Mouse (Mus musculus) myocyte (in vitro differentiated cells): ENCODE data around the gene Fgf3. TPM values are rescaled to one million over a fixed set of nuclear protein-coding genes. Genes with fewer than 3 reads are reported as not detected.

Experiments
- H3K27me3 ChIP-seq: one replicate; pipeline ENCODE4 v1.6.1; 2011; ENCODE audit not compliant: control insufficient read depth, insufficient read depth, insufficient read length
- H3K36me3 ChIP-seq: one replicate; pipeline ENCODE4 v1.6.1; 2011; ENCODE audit not compliant: control insufficient read depth, insufficient read depth
- H3K4me2 ChIP-seq: one replicate; pipeline ENCODE4 v1.6.1; 2011; ENCODE audit warnings: low read depth, control low read depth
- H3K4me3 ChIP-seq: one replicate; pipeline ENCODE4 v1.5.1; 2011; ENCODE audit warnings: mild to moderate bottlenecking, control low read depth, moderate library complexity
- H3K79me2 ChIP-seq: one replicate; pipeline ENCODE4 v1.6.1; 2011; ENCODE audit not compliant: control insufficient read depth, insufficient read depth
- H3ac ChIP-seq: one replicate; pipeline ENCODE4 v1.6.1; 2011; ENCODE audit not compliant: control insufficient read depth, insufficient read length
- CEBPB ChIP-seq: IDR thresholded peaks from 2 replicates; pipeline ENCODE4 v1.6.1; 2011; ENCODE audit warnings: mild to moderate bottlenecking, moderate library complexity; ENCODE audit not compliant: poor library complexity, insufficient read depth, severe bottlenecking
- E2F4 ChIP-seq: IDR thresholded peaks from one replicate; pipeline ENCODE4 v1.6.1; 2011; ENCODE audit warnings: mild to moderate bottlenecking, control low read depth, moderate library complexity; ENCODE audit not compliant: insufficient read depth
- MAX ChIP-seq: IDR thresholded peaks from one replicate; pipeline ENCODE4 v1.6.1; 2011; ENCODE audit warnings: low read depth, mild to moderate bottlenecking, control low read depth
- MYOD1 ChIP-seq, 3 experiments: IDR thresholded peaks; one replicate each; pipeline ENCODE4 v1.6.1; 2011; ENCODE audit warnings: control low read depth in 2 of 3, low read depth in 2 of 3, mild to moderate bottlenecking in 2 of 3, moderate library complexity in 1 of 3; ENCODE audit not compliant: insufficient read length in 2 of 3, control insufficient read depth in 1 of 3
- MYOG ChIP-seq, 3 experiments: IDR thresholded peaks; one replicate each; pipeline ENCODE4 v1.6.1; 2011; ENCODE audit warnings: control low read depth in 2 of 3, low read depth in 2 of 3, mild to moderate bottlenecking in 2 of 3; ENCODE audit not compliant: insufficient read length in 2 of 3, control insufficient read depth in 1 of 3, insufficient read depth in 1 of 3
- POLR2A ChIP-seq: IDR thresholded peaks from one replicate; pipeline ENCODE4 v1.6.1; 2011; ENCODE audit warnings: low read depth, mild to moderate bottlenecking, control low read depth, moderate library complexity; ENCODE audit not compliant: insufficient read length
- POLR2AphosphoS2 ChIP-seq: IDR thresholded peaks from one replicate; pipeline ENCODE4 v1.6.1; 2011; ENCODE audit warnings: low read depth, control low read depth; ENCODE audit not compliant: insufficient read length
- REST ChIP-seq: IDR thresholded peaks from one replicate; pipeline ENCODE4 v1.6.1; 2011; ENCODE audit warnings: mild to moderate bottlenecking, control low read depth, moderate library complexity; ENCODE audit not compliant: insufficient read depth, insufficient read length
- SRF ChIP-seq: IDR thresholded peaks from one replicate; pipeline ENCODE4 v1.6.1; 2011; ENCODE audit warnings: low read depth; ENCODE audit not compliant: control insufficient read depth, insufficient read length
- TCF12 ChIP-seq: IDR thresholded peaks from one replicate; pipeline ENCODE4 v1.6.1; 2011; ENCODE audit warnings: mild to moderate bottlenecking, control low read depth; ENCODE audit not compliant: poor library complexity, insufficient read depth, severe bottlenecking
- TCF3 ChIP-seq: IDR thresholded peaks from one replicate; pipeline ENCODE4 v1.6.1; 2011; ENCODE audit warnings: low read depth, control low read depth; ENCODE audit not compliant: insufficient read length
- USF1 ChIP-seq: IDR thresholded peaks from one replicate; pipeline ENCODE4 v1.6.1; 2011; ENCODE audit warnings: low read depth, mild to moderate bottlenecking, control low read depth, moderate library complexity
- polyA plus RNA-seq: library from polyadenylated mRNA; unstranded; fragments of >200 nt; fragmentation: generic; extraction: Trizol; gene quantifications from one replicate; pipeline ENCODE4 v1.2.1, GENCODE M21; 2012; ENCODE audit warnings: missing spikeins

Gene Fgf3
- polyA plus RNA-seq, 1 experiment: not detected

DNA sequence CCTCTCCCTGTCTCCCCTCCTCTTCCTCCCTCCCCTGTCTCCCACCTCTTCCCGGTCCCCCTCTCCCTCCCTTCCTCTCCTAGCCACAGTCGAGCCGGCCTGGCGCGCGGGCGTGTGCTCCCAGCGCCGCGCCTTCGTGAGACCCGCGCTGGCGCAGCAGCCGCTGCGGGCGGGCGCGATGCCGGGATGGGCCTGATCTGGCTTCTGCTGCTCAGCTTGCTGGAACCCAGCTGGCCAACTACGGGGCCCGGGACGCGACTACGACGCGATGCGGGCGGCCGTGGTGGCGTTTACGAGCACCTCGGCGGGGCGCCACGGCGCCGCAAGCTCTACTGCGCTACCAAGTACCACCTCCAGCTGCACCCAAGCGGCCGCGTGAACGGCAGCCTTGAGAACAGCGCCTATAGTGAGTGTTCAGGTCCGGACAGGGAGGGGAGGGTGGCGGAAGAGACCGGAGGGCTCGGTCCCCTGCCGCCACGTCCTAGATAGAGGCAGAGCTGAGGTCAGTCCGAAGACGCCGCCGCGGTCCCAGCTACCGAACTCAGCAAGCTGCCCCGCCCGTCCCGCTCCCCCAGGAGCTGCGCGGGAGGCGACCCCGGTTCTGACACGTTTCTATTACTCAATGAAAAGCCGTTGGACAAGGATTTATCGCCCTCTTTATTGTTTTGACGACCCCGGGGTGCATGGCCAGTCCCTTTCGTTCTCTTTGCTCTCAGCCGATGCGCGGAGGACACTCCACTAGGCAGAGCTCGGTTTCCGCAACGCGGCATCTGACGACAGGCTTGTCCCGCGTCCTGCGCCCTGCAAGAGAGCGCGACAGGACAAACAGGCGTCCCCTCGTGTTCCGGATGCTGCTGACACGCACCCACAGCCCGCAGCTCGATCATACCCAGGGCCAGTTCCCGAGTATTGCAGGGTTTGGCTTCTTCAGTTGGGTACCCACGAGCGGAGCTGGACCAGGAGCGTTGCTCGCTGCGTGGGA lies 930 bp downstream of the Fgf3 start:
- Histone ChIP-seq H3ac (no peak overlapping the region), H3K36me3 (no peaks in the 10 kb centered on the region), H3K4me2 (no peak overlapping the region), H3K27me3 (peaks cover 88% of the 10 kb centered on the region), H3K4me3 (no peak overlapping the region), H3K79me2 (no peaks in the 10 kb centered on the region)
- TF ChIP-seq REST (no peak), MAX (no peak), POLR2A (no peak), E2F4 (no peak), TCF3 (no peak), MYOD1 (IDR thresholded peaks at IDR 0.05; ENCODE audit: control insufficient read depth in 1 of 3, insufficient read length in 2 of 3, low read depth in 2 of 3) (no peak), TCF12 (no peak), MYOG (IDR thresholded peaks at IDR 0.05; ENCODE audit: control insufficient read depth in 1 of 3, insufficient read depth in 1 of 3, insufficient read length in 2 of 3, low read depth in 2 of 3) (no peak), CEBPB (no peak), POLR2AphosphoS2 (no peak), SRF (no peak), USF1 (no peak)

DNA sequence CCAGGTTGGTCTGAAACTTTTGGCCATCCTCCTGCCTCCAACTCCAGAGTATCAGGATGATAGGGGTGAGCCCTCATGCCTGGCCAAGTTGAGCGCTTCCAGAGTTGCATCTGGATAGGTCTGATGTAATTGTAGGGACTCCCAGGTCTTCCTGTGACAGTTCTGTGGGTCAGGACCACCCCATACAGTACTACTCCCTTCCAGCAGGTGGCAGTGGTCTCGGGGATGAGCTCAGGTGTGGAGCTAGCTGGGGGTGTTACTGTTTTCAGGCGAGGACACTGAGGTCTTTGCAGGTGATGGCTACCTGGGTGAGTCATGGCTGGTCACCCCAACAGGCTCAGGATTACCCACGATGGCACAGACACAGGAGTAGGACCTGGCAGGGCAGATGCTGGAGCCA lies 8.3 kb downstream of the Fgf3 start:
- TF ChIP-seq MYOD1 (IDR thresholded peaks at IDR 0.05; ENCODE audit: control insufficient read depth in 1 of 3, insufficient read length in 2 of 3, low read depth in 2 of 3) (no peak), E2F4 (no peak), USF1 (no peak), TCF12 (no peak)
- no peaks in the 10 kb centered on the region for H3K79me2 ChIP-seq
- no peak overlapping the region for H3K4me3 ChIP-seq
- no peaks in the 10 kb centered on the region for H3K36me3 ChIP-seq
- no peak overlapping the region for H3K4me2 ChIP-seq
- H3ac ChIP-seq: no peak overlapping the region
- H3K27me3 ChIP-seq: peaks cover 52% of the 10 kb centered on the region

DNA sequence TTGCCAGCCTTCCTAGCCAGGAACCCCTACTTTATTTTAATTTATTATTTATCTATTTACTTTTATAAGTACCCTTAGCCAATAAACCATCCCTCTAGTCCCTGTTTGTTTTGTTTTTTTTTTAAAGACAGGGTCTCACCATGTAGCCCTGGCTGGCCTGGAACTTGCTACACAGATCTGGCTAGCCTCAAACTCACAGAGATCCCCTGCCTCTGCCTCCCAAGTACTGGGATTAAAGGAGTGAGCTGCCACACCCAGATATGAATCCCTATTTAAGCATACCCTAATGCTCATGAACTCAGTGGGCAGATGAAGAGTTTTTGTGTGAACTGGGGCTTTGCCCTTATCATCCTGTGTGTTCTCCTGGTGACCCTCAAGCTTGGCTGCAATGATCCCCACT lies 9.2 kb downstream of the Fgf3 start, which contains the start of gene Fgf4:
Gene Fgf4, plus strand, starts transcription at position 301 of the 400 bp plus-strand sequence.
- H3K4me2 ChIP-seq: no peak within 1 kb of the TSS
- H3K79me2 ChIP-seq: no peaks in the 10 kb centered on the region
- H3K4me3 ChIP-seq: no peak within 1 kb of the TSS
- TF ChIP-seq POLR2AphosphoS2 (no peak), REST (no peak), MAX (no peak), MYOD1 (IDR thresholded peaks at IDR 0.05; ENCODE audit: control insufficient read depth in 1 of 3, insufficient read length in 2 of 3, low read depth in 2 of 3) (no peak), TCF12 (no peak), USF1 (no peak), MYOG (IDR thresholded peaks at IDR 0.05; ENCODE audit: control insufficient read depth in 1 of 3, insufficient read depth in 1 of 3, insufficient read length in 2 of 3, low read depth in 2 of 3) (no peak)
- no peak within 1 kb of the TSS for H3ac ChIP-seq
- H3K27me3 ChIP-seq: peaks cover 48% of the 10 kb centered on the region
- no peaks in the 10 kb centered on the region for H3K36me3 ChIP-seq

DNA sequence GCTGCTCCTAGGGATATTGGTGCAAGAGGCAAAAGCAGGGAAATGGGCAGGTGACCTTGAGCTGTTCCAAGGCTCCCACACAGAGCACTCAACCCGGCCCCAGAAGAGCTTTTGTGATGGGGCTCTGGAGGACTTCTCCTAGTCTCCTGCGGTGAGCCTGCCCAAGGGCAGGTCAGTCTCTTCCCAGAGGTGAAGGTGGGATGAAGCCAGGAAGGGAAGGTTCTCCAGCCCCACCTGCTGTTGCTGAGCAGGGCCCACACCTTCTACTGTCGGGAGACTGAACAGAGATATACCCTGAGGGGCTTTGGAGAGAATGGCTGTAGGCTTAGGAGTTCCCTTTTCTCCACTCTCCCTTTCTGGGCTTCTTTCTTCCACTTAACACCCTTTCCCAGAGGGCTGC lies 13.4 kb downstream of the Fgf3 start:
- H3K27me3 ChIP-seq: peaks cover 29% of the 10 kb centered on the region
- H3K36me3 ChIP-seq: no peaks in the 10 kb centered on the region
- H3ac ChIP-seq: no peak overlapping the region
- H3K79me2 ChIP-seq: no peaks in the 10 kb centered on the region
- H3K4me2 ChIP-seq: no peak overlapping the region
- H3K4me3 ChIP-seq: no peak overlapping the region
- no peak for TF ChIP-seq MYOG (IDR thresholded peaks at IDR 0.05; ENCODE audit: control insufficient read depth in 1 of 3, insufficient read depth in 1 of 3, insufficient read length in 2 of 3, low read depth in 2 of 3)
- no peak for TF ChIP-seq MAX

DNA sequence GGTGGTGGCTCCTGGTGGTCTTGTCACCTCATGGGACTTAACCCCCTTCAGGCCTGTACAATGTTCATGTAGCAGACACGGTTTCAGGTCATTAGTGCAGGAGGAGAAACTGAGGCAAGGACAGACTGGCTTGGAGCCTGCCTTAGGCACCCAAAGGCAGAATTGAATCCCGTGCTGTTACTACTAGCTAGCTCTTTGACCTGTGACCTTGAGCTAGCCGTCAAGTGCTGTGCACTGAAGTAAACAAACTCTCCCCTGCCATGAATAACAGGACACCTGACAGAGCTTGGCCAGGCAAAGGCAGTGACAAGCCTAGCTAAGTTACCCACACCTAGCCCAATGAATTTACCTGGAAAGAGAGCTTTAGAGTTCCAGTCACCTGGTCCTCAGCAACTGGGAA lies 17.1 kb downstream of the Fgf3 start:
- Histone ChIP-seq H3ac (no peak overlapping the region), H3K4me3 (no peak overlapping the region), H3K27me3 (peaks cover 16% of the 10 kb centered on the region), H3K79me2 (no peaks in the 10 kb centered on the region), H3K4me2 (no peak overlapping the region), H3K36me3 (no peaks in the 10 kb centered on the region)
- no peak for TF ChIP-seq USF1
- TF ChIP-seq REST: no peak
- no peak for TF ChIP-seq CEBPB
- no peak for TF ChIP-seq MAX
- TF ChIP-seq MYOG (IDR thresholded peaks at IDR 0.05; ENCODE audit: control insufficient read depth in 1 of 3, insufficient read depth in 1 of 3, insufficient read length in 2 of 3, low read depth in 2 of 3): no peak
- TF ChIP-seq TCF3: no peak
